Mouse (Mus musculus) CH12.LX (cell line): ENCODE results near the gene Enah. TPM values are rescaled to one million over a fixed set of nuclear protein-coding genes. Genes with fewer than 3 reads are reported as not detected.

Source experiments
- DNase-seq: peaks from one replicate; pipeline ENCODE4 v3.0.0-alpha.2; 2013; ENCODE audit errors: extremely low read depth
- H3K27ac ChIP-seq: 2 replicates; pipeline ENCODE4 v1.5.1; 2012; ENCODE audit warnings: low read depth, mild to moderate bottlenecking, control low read depth, moderate library complexity; ENCODE audit not compliant: insufficient read depth
- H3K27me3 ChIP-seq: replicated peaks from 2 replicates; pipeline ENCODE3; 2012; ENCODE audit warnings: inconsistent platforms
- H3K36me3 ChIP-seq, 2 experiments: replicated peaks in 1 of 2; 2 replicates each; pipeline versions ENCODE3 to v1.6.1; 2012; ENCODE audit warnings: inconsistent platforms in 1 of 2, low read length in 1 of 2, mild to moderate bottlenecking in 1 of 2, mixed read lengths in 1 of 2, moderate library complexity in 1 of 2; ENCODE audit not compliant: control insufficient read depth in 1 of 2, insufficient read depth in 1 of 2
- H3K4me1 ChIP-seq, 2 experiments: 2 replicates each; pipeline ENCODE4 v1.6.1; 2012; ENCODE audit warnings: inconsistent platforms in 1 of 2, moderate library complexity in 1 of 2; ENCODE audit not compliant: insufficient read depth in 2 of 2, control insufficient read depth in 1 of 2
- H3K4me2 ChIP-seq: 2 replicates; pipeline ENCODE4 v1.6.1; 2012; ENCODE audit warnings: low read depth, mild to moderate bottlenecking, control low read depth; ENCODE audit not compliant: poor library complexity, insufficient read depth, severe bottlenecking
- H3K4me3 ChIP-seq, 3 experiments: fragments of 150-350 bp in 1 of 3; sonication (generic) in 1 of 3; replicated peaks in 1 of 3; 2 replicates each; pipeline versions ENCODE3 to v1.5.1; 2011 to 2012; ENCODE audit warnings: low read depth in 2 of 3, low read length in 2 of 3, mild to moderate bottlenecking in 2 of 3, moderate library complexity in 2 of 3, control low read depth in 1 of 3, improper control_type of control experiment in 1 of 3, inconsistent platforms in 1 of 3, mixed read lengths in 1 of 3; ENCODE audit not compliant: poor library complexity in 1 of 3
- H3K79me2 ChIP-seq: replicated peaks from 2 replicates; pipeline ENCODE4 v1.6.1; 2012; ENCODE audit warnings: mild to moderate bottlenecking, moderate library complexity; ENCODE audit not compliant: control insufficient read depth, poor library complexity, insufficient read depth, severe bottlenecking; ENCODE audit errors: extremely low read depth
- H3K9ac ChIP-seq: 2 replicates; pipeline ENCODE4 v1.6.1; 2012; ENCODE audit warnings: low read depth, mild to moderate bottlenecking, control low read depth, moderate library complexity; ENCODE audit not compliant: insufficient read depth
- H3K9me3 ChIP-seq: replicated peaks from 2 replicates; pipeline ENCODE3; 2012; ENCODE audit warnings: low read length, inconsistent platforms, mixed read lengths
- E2F4 ChIP-seq: IDR thresholded peaks from 2 replicates; pipeline ENCODE4 v1.6.1; 2011; ENCODE audit warnings: low read depth, low read length, improper control_type of control experiment; ENCODE audit not compliant: insufficient replicate concordance
- ELF1 ChIP-seq: IDR thresholded peaks from 2 replicates; pipeline ENCODE4 v1.6.1; 2014; ENCODE audit warnings: low read depth, mild to moderate bottlenecking, inconsistent platforms, low read length, improper control_type of control experiment
- ETS1 ChIP-seq: conservative IDR thresholded peaks from 2 replicates; pipeline ENCODE4 v1.6.1; 2012; ENCODE audit warnings: low read depth, mild to moderate bottlenecking, inconsistent platforms, low read length, improper control_type of control experiment, moderate library complexity
- GABPA ChIP-seq: IDR thresholded peaks from 2 replicates; pipeline ENCODE4 v1.6.1; 2012; ENCODE audit warnings: low read depth, low read length, improper control_type of control experiment, inconsistent platforms; ENCODE audit not compliant: insufficient replicate concordance
- IRF4 ChIP-seq: IDR thresholded peaks from 2 replicates; pipeline ENCODE4 v1.6.1; 2014; ENCODE audit warnings: low read depth, mild to moderate bottlenecking, inconsistent platforms, low read length, improper control_type of control experiment
- JUND ChIP-seq: conservative IDR thresholded peaks from 2 replicates; pipeline ENCODE4 v1.6.1; 2011; ENCODE audit warnings: low read depth, low read length, improper control_type of control experiment
- KAT2A ChIP-seq: IDR thresholded peaks from 2 replicates; pipeline ENCODE4 v1.6.1; 2012; ENCODE audit warnings: low read length, improper control_type of control experiment, inconsistent platforms; ENCODE audit not compliant: insufficient replicate concordance
- MAX ChIP-seq: IDR thresholded peaks from 2 replicates; pipeline ENCODE4 v1.6.1; 2011; ENCODE audit warnings: low read length, improper control_type of control experiment
- NELFE ChIP-seq: IDR thresholded peaks from 2 replicates; pipeline ENCODE4 v1.6.1; 2011; ENCODE audit warnings: low read depth, low read length, improper control_type of control experiment
- POLR2AphosphoS2 ChIP-seq: IDR thresholded peaks from 2 replicates; pipeline ENCODE4 v1.6.1; 2011; ENCODE audit warnings: low read depth, low read length, improper control_type of control experiment
- RAD21 ChIP-seq: IDR thresholded peaks from 2 replicates; pipeline ENCODE4 v1.6.1; 2011; ENCODE audit warnings: low read depth, mild to moderate bottlenecking, low read length, improper control_type of control experiment, moderate library complexity
- RCOR1 ChIP-seq: conservative IDR thresholded peaks from 2 replicates; pipeline ENCODE4 v1.6.1; 2012; ENCODE audit warnings: low read depth, mild to moderate bottlenecking, inconsistent platforms, low read length, improper control_type of control experiment
- SMC3 ChIP-seq: IDR thresholded peaks from 2 replicates; pipeline ENCODE4 v1.6.1; 2011; ENCODE audit warnings: low read depth, low read length, improper control_type of control experiment
- TCF12 ChIP-seq: IDR thresholded peaks from 2 replicates; pipeline ENCODE4 v1.6.1; 2014; ENCODE audit warnings: low read depth, mild to moderate bottlenecking, inconsistent platforms, low read length, improper control_type of control experiment
- UBTF ChIP-seq: IDR thresholded peaks from 2 replicates; pipeline ENCODE4 v1.6.1; 2012; ENCODE audit warnings: low read depth, mild to moderate bottlenecking, inconsistent platforms, low read length, improper control_type of control experiment, moderate library complexity
- USF1 ChIP-seq: IDR thresholded peaks from 2 replicates; pipeline ENCODE4 v1.6.1; 2014; ENCODE audit warnings: low read depth, mild to moderate bottlenecking, inconsistent platforms, low read length, improper control_type of control experiment
- USF2 ChIP-seq: conservative IDR thresholded peaks from 2 replicates; pipeline ENCODE4 v1.6.1; 2011; ENCODE audit warnings: low read depth, low read length, improper control_type of control experiment
- ZKSCAN1 ChIP-seq: IDR thresholded peaks from 2 replicates; pipeline ENCODE4 v1.6.1; 2012; ENCODE audit warnings: low read depth, inconsistent platforms, low read length, improper control_type of control experiment, borderline replicate concordance
- ZMIZ1 ChIP-seq: IDR thresholded peaks from 2 replicates; pipeline ENCODE4 v1.6.1; 2012; ENCODE audit warnings: low read depth, mild to moderate bottlenecking, inconsistent platforms, low read length, improper control_type of control experiment
- ZNF384 ChIP-seq: IDR thresholded peaks from 2 replicates; pipeline ENCODE4 v1.6.1; 2012; ENCODE audit warnings: low read depth, low read length, improper control_type of control experiment, inconsistent platforms
- dilution Hi-C: fragments of 300-500 bp; cut with MboI; formaldehyde crosslinking; loops from 2 replicates; pipeline ENCODE4 v1.14.3; 2020; ENCODE audit warnings: low sequenced_read_pairs; ENCODE audit not compliant: extremely low pct_unique_long_range_greater_than_20kb, extremely low pct_ligation_motif_present
- in situ Hi-C: fragments of 300-500 bp; cut with MboI; formaldehyde crosslinking; loops from 3 replicates; pipeline ENCODE4 v1.14.3; 2019; ENCODE audit warnings: low sequenced_read_pairs, low pct_ligation_motif_present, low pct_unique_long_range_greater_than_20kb, mixed read lengths
- polyA plus RNA-seq: library from polyadenylated mRNA; unstranded; fragments of >175 nt; gene quantifications from 2 replicates; pipeline ENCODE4 v1.2.1, GENCODE M21; 2012; ENCODE audit warnings: low read depth; ENCODE audit not compliant: insufficient read length
- total RNA-seq, 2 experiments: library from RNA; depleted of rRNA; stranded (reverse); fragments of 300-350 nt in 1 of 2; fragments of >200 nt in 1 of 2; gene quantifications; 2 replicates each; pipeline ENCODE4 v1.2.3; 2012 to 2014

Gene Enah
- total and polyA plus RNA-seq, 3 experiments, result 45.3 to 75.3 (median 72.6) TPM

- Histone ChIP-seq H3K27ac (no peak overlapping the region), H3K79me2 (no peaks in the 10 kb centered on the region), H3K4me3 (no peak overlapping the region), H3K36me3 (no peaks in the 10 kb centered on the region), H3K9me3 (no peaks in the 10 kb centered on the region), H3K4me1 (peaks cover 4 to 6% of the 10 kb centered on the region in 2 experiments; a peak in 1 of 4 replicates), H3K4me2 (no peak overlapping the region), H3K27me3 (no peaks in the 10 kb centered on the region), H3K9ac (no peak overlapping the region)
- no peak for TF ChIP-seq ZMIZ1
- DNase-seq, result no peak
- dilution Hi-C loops, result no loop called here
- in situ Hi-C loops, result no loop called here
Observed at GRCm38 (mm10) chr1:182057998-182058397, 38.2 kb upstream of the Enah start.

GRCm38 (mm10) chr1:182055122-182055521 lies 35.3 kb upstream of the Enah start:
- Histone ChIP-seq H3K4me1 (peaks cover 4 to 6% of the 10 kb centered on the region in 2 experiments; a peak in 1 of 4 replicates), H3K79me2 (no peaks in the 10 kb centered on the region), H3K9me3 (no peaks in the 10 kb centered on the region), H3K9ac (no peak overlapping the region), H3K27me3 (no peaks in the 10 kb centered on the region), H3K36me3 (no peaks in the 10 kb centered on the region), H3K4me3 (no peak overlapping the region), H3K4me2 (no peak overlapping the region), H3K27ac (no peak overlapping the region)
- in situ Hi-C loops, result no loop called here
- dilution Hi-C loops, result no loop called here
- TF ChIP-seq MAX (no peak), ELF1 (no peak), SMC3 (no peak), UBTF (no peak), IRF4 (no peak), E2F4 (no peak), GABPA (no peak), JUND (no peak), ZKSCAN1 (no peak), ZMIZ1 (no peak)
- DNase-seq, result no peak

- dilution Hi-C loops (no loop called here), in situ Hi-C loops (no loop called here)
- H3K9me3 ChIP-seq, result no peaks in the 10 kb centered on the region
- DNase-seq, result no peak
- H3K4me1 ChIP-seq, result peaks cover 2% of the 10 kb centered on the region in 2 experiments; a peak in 1 of 4 replicates
- no peak overlapping the region for H3K4me3 ChIP-seq
- no peaks in the 10 kb centered on the region for H3K27me3 ChIP-seq
- H3K27ac ChIP-seq, result no peak overlapping the region
- TF ChIP-seq USF2 (no peak), ETS1 (no peak), NELFE (no peak), UBTF (no peak), USF1 (no peak), RAD21 (no peak), JUND (no peak), RCOR1 (no peak), TCF12 (no peak), E2F4 (no peak), KAT2A (no peak), ZNF384 (no peak), POLR2AphosphoS2 (no peak)
- H3K4me2 ChIP-seq, result no peak overlapping the region
- no peaks in the 10 kb centered on the region for H3K36me3 ChIP-seq
- H3K79me2 ChIP-seq, result no peaks in the 10 kb centered on the region
- no peak overlapping the region for H3K9ac ChIP-seq
Observed at GRCm38 (mm10) chr1:182054651-182055050, 34.9 kb upstream of the Enah start.
